Mouse (Mus musculus): ENCODE measurements around the gene Ccr9.

Gene Ccr9

GRCm38 (mm10) chr9:123806267-123806666 is 128.0 kb downstream of the Ccr9 start, which contains the start of gene Cxcr6:
Cxcr6 (plus strand) TSS chr9:123806475.
- no peak for DNase-seq

DNA sequence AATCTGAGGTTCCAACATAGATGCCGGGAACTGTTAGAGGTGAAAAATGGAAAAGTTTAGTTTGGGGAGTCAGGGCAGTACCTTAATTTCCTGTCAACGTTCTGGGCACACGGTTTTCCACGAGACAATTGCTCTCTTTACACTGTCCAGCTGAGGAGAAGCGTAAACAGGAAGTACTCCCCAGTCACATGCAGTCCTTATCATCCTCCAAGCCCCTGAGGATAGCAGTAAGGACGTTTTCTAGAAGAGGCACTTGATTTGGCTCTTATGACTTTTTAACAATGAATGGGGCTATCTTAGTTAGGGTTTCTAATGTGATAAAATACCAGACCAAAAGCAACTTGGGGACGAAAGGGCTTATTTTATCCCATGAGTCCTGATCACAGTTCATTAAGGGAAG is 130.3 kb downstream of the Ccr9 start:
- DNase-seq, result no peak

DNA sequence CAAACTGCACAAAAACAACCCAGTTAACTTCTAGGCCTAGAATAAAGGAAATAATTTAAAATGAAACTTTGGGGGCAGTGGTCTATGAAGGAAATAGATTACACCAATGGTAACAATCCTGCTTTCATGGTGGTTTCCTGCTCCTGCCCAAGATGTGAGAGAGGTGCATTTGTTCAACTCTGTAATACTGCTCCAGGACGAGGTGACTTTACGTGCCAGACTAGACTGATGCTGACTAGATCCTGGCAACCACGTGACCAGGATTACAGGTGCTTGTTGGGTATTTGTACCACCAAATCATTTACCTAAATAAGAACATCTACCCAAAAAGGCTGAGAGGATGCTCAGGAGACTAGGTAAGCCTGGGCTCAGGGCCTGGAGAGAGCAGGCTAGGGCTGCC is 133.6 kb downstream of the Ccr9 start:
- no peak for DNase-seq

- DNase-seq, result no peak
Observed at GRCm38 (mm10) chr9:123814326-123814725, 136.1 kb downstream of the Ccr9 start.

DNA sequence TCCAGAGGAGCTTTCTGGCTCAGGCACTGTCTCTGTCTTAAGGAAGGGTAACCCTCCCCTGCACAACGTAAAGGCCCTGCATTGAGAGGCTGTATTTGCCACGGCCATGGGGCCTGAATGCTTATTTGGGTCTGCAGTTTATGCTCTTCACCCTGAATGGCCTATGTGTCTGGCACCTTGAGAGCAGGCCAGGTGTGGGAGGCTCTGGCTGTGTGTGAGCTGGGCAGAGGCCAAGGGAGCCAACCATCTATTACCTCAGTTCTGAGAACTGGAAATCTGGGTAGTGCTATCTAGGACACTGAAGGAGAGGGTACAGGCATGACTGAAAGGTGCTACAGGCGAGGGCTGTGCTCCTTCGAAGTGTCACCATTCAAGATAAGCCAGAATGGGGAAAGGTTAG is 136.6 kb downstream of the Ccr9 start:
- DNase-seq, result no peak

GRCm38 (mm10) chr9:123815444-123815843 is 137.2 kb downstream of the Ccr9 start:
- no peak for DNase-seq

DNA sequence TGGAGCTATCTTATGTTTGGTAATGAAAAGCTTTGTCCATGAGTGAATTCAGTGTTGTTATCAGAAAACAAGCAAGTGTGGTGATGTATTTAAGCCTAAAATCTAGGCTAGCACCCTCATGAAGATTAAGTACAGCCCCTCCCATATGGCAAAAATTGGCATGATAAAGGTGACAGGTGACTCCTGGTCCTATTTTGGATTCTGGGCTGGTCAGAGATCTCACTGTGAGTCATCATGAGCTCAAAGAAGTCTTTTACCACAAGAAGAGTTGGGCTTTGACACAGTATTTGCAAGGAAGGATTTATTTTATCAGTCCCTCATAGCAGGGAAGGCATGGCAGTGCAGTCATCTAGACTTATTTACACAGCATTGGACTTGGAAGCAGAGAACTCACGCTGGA is 137.8 kb downstream of the Ccr9 start:
- no peak for DNase-seq

DNA sequence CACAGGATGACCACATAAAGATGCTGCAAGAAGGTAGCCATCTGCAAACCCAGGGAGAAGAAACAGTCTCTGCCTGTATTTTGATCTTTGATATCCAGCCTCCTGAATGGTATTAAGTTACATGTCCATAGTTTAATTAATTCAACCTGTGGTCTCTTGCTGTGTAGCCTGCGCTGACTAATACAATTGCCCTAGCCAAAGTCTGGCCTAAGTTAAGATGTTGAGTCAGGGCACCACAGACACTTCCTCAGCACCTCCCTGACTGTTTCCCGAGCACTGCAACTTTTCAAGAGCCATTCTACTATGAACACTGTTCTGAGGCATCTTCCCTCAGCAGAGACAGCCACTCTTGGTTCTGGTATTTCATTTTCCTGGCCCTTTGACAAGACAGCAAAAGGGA is 140.4 kb downstream of the Ccr9 start:
- no peak for DNase-seq

DNA sequence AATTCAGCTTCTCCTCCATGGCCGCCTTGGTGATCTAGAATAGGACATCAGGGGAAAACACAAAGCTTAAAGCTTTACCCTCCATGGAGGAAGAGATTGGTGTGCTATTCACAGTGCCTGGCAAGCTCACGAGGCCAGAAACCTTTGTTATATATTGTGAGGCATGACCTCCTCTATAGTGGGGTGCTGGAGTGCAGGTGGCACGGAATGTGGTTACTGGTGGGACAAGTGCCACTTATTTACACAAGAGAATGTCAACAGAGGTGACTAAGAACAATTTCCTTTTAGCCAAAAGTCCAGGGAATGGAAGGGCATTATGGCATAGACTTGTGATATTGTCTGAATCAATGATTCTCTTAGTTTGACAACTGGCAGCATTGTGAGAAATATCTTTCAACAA is 148.4 kb downstream of the Ccr9 start:
- DNase-seq, result no peak

DNA sequence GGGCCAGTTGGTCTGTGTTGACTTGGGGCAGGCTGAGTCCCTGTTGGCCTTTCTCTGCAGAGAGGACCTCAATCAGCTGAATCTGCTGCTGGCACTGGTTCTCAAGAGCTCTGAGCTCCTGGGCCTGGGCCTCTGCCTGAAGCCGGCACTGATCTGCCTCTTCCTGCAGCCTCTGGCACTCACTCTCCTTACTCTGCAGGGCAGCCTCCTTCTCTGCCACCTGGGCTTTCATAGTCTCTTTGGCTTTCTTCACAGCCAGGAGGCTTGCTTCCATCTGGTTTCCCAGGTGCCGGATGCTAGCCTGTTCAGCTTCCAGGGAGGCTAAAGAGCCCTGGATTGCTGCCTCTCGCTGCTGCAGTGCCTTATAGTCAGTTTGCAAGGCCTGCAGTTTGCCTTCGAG is 150.7 kb downstream of the Ccr9 start:
- no peak for DNase-seq

Measured in lung, postnatal 10 days (tissue).